Mouse (Mus musculus) bone marrow, adult 2 months (tissue): ENCODE data around the gene Edem1. TPM values are rescaled to one million over a fixed set of nuclear protein-coding genes. Genes with fewer than 3 reads are reported as not detected.

ENCODE experiments used
- H3K27ac ChIP-seq: fragments of 200-500 bp; 2 replicates; pipeline ENCODE4 v1.5.1; 2012; ENCODE audit warnings: low read depth, mild to moderate bottlenecking, control low read depth, inconsistent platforms, low read length; ENCODE audit not compliant: control insufficient read depth, poor library complexity, insufficient read depth
- H3K4me1 ChIP-seq: fragments of 200-500 bp; 2 replicates; pipeline ENCODE4 v1.6.1; 2011; ENCODE audit warnings: low read length; ENCODE audit not compliant: control insufficient read depth, insufficient read depth
- H3K4me3 ChIP-seq: fragments of 200-500 bp; replicated peaks from 2 replicates; pipeline ENCODE3; 2011; ENCODE audit warnings: mild to moderate bottlenecking, low read depth, low read length, control low read depth; ENCODE audit not compliant: control insufficient read depth
- CTCF ChIP-seq: fragments of 200-500 bp; IDR thresholded peaks from 2 replicates; pipeline ENCODE4 v1.5.1; 2011; ENCODE audit warnings: low read length, control low read depth; ENCODE audit not compliant: control insufficient read depth, insufficient read depth
- POLR2A ChIP-seq: fragments of 200-500 bp; IDR thresholded peaks from 2 replicates; pipeline ENCODE4 v1.6.1; 2011; ENCODE audit warnings: low read depth, mild to moderate bottlenecking, control low read depth, low read length, borderline replicate concordance; ENCODE audit not compliant: control insufficient read depth
- WGBS: fragments of 180-500 bp; shearing (Covaris S2); methylation state at CpG from one replicate; pipeline ENCODE4 v1.1.7; 2018; 5-methylcytosine and 5-hydroxymethylcytosine counted together
- polyA plus RNA-seq: library from polyadenylated mRNA; stranded (reverse); fragments of >200 nt; gene quantifications from 2 replicates; pipeline ENCODE4 v1.2.4, GENCODE M21; 2011; ENCODE audit warnings: low replicate concordance; ENCODE audit not compliant: missing spikeins, insufficient read depth, insufficient read length

Edem1 gene
- polyA plus RNA-seq, 1 experiment: 66.4 TPM

- Histone ChIP-seq H3K27ac (no peak overlapping the region), H3K4me1 (no peaks in the 10 kb centered on the region), H3K4me3 (no peak overlapping the region)
- 76% methylated on average over 5 of the region's 5 CpGs for WGBS
- TF ChIP-seq CTCF (no peak), POLR2A (no peak)
Observed at GRCm38 (mm10) chr6:108892589-108892988, 64.1 kb downstream of the Edem1 start.

DNA sequence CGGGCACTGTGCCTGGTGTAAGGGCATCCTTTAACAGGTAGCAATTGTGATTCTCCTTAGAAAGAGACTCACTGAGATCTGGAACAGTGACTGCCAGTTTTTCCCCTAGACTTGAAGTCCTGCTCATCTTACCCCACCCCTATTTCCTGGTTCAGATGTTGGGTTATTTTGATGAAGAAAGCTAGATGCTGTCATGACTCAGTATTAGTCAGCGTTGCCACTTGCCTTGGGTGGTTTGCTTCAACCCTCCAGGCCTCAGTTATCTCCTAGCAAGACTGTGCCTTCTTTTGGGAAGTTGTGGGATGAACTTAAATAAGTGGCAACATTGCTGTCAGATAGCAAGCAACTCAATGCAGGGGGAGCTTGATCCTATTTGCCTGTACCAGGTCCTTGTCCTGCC, 66.7 kb downstream of the Edem1 start:
- Histone ChIP-seq H3K27ac (no peak overlapping the region), H3K4me1 (no peaks in the 10 kb centered on the region), H3K4me3 (no peak overlapping the region)
- TF ChIP-seq CTCF (no peak), POLR2A (no peak)
- 52% methylated on average over 2 of the region's 2 CpGs for WGBS

DNA sequence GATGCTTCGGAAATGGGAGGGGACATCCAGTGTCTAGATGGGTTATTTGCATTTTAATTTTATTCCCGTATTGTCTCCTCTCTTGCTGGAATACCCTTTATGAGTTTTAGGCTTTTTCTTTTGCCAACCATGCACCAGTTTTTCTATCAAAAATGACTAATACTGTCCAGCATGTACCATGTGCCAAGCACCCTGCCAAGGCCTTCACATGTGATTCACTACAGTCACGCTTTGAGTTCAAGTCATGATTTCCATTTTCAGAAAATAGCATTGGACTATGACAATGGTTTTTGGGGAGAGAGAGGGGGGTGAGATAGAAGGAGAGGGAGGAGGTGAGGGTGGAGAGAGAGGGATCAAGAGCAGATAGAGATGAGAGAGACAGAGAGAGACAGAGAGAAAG, 67.5 kb downstream of the Edem1 start:
- WGBS: 88% methylated on average over 3 of the region's 3 CpGs
- Histone ChIP-seq H3K27ac (no peak overlapping the region), H3K4me1 (no peaks in the 10 kb centered on the region), H3K4me3 (no peak overlapping the region)
- no peak for TF ChIP-seq CTCF
- TF ChIP-seq POLR2A: no peak

DNA sequence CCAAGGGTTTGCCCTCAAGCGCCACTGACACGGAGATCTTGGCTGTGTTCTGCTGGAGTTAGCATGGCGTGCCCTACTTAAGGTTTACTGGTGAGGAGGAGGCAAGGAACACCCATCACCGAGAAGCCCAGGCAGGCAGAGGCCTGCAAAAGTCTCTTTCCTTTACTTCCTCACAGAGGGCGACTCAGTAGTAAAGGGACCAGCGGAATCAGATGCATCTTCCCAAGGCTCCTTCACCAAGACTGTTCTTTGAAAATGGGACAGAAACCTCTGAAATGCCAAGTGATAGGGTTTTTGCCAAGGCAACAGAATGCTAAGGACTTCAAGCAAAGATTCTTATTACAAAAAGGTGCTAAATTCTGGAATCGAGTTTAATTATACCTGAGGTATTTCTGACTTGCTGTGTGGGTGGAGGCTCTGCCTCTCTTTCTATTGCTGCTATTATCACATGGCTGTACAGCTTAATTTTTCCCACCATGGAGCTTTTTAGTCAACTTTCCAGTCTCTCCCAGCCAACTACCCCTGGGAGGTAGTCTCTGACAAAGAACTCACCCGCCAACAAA, 68.2 kb downstream of the Edem1 start:
- Histone ChIP-seq H3K4me1 (no peaks in the 10 kb centered on the region), H3K27ac (no peak overlapping the region), H3K4me3 (no peak overlapping the region)
- 82% methylated on average over 8 of the region's 8 CpGs for WGBS
- TF ChIP-seq CTCF (no peak), POLR2A (no peak)

DNA sequence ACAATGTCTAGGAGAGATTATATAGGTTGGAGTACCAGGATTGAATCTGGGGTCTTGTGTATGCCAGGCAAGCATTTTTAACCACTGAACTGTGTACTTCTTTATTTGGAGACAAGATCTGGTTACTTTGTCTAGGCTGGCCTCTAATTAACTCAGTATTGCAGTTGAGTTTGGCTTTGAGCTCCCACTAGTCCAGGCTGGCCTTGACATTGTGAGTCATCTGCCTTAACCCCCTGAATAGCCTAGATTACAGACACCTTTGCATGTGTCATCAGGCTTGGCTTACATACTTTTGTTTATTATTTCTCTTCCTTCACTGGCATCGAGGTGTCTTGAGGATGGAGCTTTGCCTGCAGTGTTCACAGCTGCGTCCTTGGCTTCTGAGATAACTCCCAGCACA, 70.8 kb downstream of the Edem1 start:
- no peak overlapping the region for H3K27ac ChIP-seq
- TF ChIP-seq POLR2A: no peak
- no peak for TF ChIP-seq CTCF
- H3K4me1 ChIP-seq: no peaks in the 10 kb centered on the region
- 56% methylated on average over 2 of the region's 2 CpGs for WGBS
- no peak overlapping the region for H3K4me3 ChIP-seq

GRCm38 (mm10) chr6:108902124-108902523, 73.7 kb downstream of the Edem1 start:
- H3K4me1 ChIP-seq: no peaks in the 10 kb centered on the region
- TF ChIP-seq CTCF (no peak), POLR2A (no peak)

GRCm38 (mm10) chr6:108903280-108903679, 74.8 kb downstream of the Edem1 start:
- Histone ChIP-seq H3K4me1 (no peaks in the 10 kb centered on the region), H3K4me3 (no peak overlapping the region), H3K27ac (no peak overlapping the region)
- 75% methylated on average over 4 of the region's 4 CpGs for WGBS
- no peak for TF ChIP-seq CTCF
- TF ChIP-seq POLR2A: no peak

More at GRCm38 (mm10) chr6:108902124-108902523, 73.7 kb downstream of the Edem1 start:
- no peak overlapping the region for H3K4me3 ChIP-seq
- H3K27ac ChIP-seq: no peak overlapping the region

DNA sequence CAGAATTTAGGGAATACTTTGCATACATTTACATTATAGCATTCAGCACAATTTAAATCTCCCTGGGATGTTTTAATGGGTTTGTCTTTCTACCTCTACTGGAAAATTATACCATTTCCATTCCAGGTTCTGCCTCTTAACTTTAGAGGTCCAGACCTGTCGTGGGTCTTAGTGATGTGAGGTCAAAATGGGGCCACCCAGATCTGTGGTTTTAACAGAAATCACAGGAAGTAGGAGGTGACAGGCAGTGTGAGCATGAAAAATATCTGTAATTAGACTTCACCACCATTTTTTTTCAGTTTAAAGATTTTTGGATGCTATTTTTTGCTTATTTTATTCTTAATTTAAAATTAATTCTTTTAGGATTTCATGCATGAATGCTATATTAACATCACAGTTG, 78.1 kb downstream of the Edem1 start:
- H3K4me1 ChIP-seq: no peaks in the 10 kb centered on the region
- no peak overlapping the region for H3K4me3 ChIP-seq
- TF ChIP-seq POLR2A (no peak), CTCF (no peak)
- 4% methylated on average over 1 of the region's 1 CpGs for WGBS
- no peak overlapping the region for H3K27ac ChIP-seq

Other genes with a start within 250 kb of the Edem1 start
- gene Bhlhe40, start 168.0 kb upstream of the Edem1 start, polyA plus RNA-seq: 3.8 and 6.9 TPM in 2 replicates
- 12.9 and 15.7 TPM in 2 replicates for gene Arl8b, start 45.5 kb upstream of the Edem1 start, polyA plus RNA-seq